Mouse (Mus musculus) urinary bladder, postnatal 36 days (tissue): ENCODE results near the gene Slc6a18.
"Not testable (repeated sequence)": the region's sequence is repeated elsewhere in the genome, so short reads cannot be mapped to it uniquely, and the experiment has no call there.

Experiments used
- DNase-seq, 2 experiments: peaks; one replicate each; pipeline ENCODE4 v3.0.0; 2022; ENCODE audit warnings: low spot score in 2 of 2, mixed read lengths in 1 of 2

Gene Slc6a18

DNA sequence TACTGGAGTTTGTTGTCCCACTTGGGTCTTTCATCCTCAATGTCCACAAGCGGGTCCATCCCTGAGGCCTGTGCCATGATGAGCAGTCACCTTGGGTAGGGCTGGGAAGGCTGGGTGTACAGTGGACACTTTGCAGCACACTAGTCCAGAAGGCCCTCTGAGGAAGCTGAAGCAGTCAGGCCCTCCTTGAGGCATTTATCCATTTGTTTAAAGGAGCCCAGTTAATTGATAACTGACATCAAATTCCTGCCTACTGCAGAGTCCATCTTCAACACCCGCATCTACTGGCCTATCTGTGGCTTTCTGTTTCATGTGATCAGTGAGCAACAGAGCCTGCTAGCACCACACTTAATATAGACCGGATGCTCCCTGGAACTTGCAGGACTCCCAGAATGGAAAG lies at the start of gene Slc6a18:
Gene Slc6a18 (minus strand): TSS at position 171 of the 400 bp plus-strand sequence.
- no peak for DNase-seq

DNA sequence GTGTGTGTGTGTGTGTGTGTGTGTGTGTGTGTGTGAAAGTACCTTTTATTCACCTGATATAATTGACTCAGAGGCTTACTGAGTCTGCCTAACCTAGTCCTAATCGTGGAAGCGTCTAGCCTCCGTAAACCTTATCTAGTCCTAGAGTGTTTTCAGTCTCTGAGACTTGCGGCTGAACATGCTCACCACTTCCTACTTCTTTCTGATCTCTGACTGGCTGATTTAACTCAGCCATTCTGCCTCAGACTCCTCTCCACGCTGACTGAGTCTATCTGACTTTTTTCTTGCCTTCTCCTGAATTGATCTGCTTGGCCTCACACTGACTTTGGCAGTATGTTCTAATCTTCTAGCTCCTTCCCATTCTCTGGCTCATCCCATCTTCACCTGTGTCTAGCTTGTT lies 47.5 kb upstream of the Slc6a18 start:
- DNase-seq, result no peak

- DNase-seq, result peak; percentile 40 to 52
Observed at GRCm38 (mm10) chr13:73723081-73723668, 45.4 kb upstream of the Slc6a18 start.

- DNase-seq, result no peak
Observed at GRCm38 (mm10) chr13:73720241-73720640, 42.4 kb upstream of the Slc6a18 start.

GRCm38 (mm10) chr13:73718225-73718624 lies 40.4 kb upstream of the Slc6a18 start:
- peak; percentile 69 to 78 for DNase-seq

- DNase-seq, result no peak
Observed at GRCm38 (mm10) chr13:73714020-73714419, 36.2 kb upstream of the Slc6a18 start.

- no peak for DNase-seq
Observed at GRCm38 (mm10) chr13:73713204-73713603, 35.4 kb upstream of the Slc6a18 start.

GRCm38 (mm10) chr13:73712228-73712627 lies 34.4 kb upstream of the Slc6a18 start:
- DNase-seq, result no peak

DNA sequence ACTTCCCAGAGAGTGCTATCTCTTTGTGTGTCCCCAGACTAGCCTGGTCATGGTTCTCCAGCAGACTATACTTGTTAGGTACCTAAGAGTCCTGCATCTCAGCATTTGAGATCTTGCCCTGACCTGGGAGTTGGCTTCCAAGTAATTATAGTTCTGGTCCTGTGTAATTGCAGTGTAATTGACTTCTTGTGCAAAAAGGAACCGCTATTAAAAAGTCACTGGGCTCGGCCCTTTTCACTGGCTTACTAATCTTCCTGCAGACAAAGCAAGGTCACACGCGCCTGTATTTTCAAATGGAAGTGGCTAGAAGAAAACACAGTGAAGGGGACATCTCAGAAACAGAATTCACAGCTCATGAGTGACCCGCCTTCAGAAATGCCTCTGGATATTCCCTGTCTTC lies 34.0 kb upstream of the Slc6a18 start:
- no peak for DNase-seq

- no peak for DNase-seq
Observed at GRCm38 (mm10) chr13:73711221-73711620, 33.4 kb upstream of the Slc6a18 start.

DNA sequence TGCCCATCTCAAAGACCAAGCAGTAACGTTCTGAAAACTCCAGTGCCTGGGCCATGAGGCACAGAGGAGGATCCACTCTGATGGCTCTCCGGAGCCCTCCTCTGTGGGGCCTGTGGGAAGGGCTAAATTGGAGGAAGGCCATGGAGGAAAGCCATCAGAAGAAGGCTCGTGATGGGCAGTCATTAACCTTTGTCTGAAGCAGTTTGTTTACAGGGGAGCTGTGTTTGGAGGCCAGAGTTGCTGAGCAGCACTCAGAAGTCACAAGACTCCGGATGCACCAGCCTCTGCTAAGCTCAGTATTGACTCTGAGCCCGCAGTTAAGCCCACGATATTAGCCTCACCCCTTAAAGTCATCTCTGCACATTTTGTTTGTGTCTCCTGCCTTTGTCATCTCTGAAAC lies 31.7 kb upstream of the Slc6a18 start:
- DNase-seq, result no peak

GRCm38 (mm10) chr13:73704694-73705325 lies 27.0 kb upstream of the Slc6a18 start, which contains the start of gene Slc6a19:
Slc6a19 (minus strand) TSS chr13:73704865.
- no peak for DNase-seq

GRCm38 (mm10) chr13:73703486-73703885 lies 25.7 kb upstream of the Slc6a18 start:
- not testable (repeated sequence) for DNase-seq

- no peak for DNase-seq
Observed at GRCm38 (mm10) chr13:73702776-73703175, 25.0 kb upstream of the Slc6a18 start.

- peak in 1 of 2 experiments; percentile 10 for DNase-seq
Observed at GRCm38 (mm10) chr13:73701161-73701883, 23.5 kb upstream of the Slc6a18 start.

DNA sequence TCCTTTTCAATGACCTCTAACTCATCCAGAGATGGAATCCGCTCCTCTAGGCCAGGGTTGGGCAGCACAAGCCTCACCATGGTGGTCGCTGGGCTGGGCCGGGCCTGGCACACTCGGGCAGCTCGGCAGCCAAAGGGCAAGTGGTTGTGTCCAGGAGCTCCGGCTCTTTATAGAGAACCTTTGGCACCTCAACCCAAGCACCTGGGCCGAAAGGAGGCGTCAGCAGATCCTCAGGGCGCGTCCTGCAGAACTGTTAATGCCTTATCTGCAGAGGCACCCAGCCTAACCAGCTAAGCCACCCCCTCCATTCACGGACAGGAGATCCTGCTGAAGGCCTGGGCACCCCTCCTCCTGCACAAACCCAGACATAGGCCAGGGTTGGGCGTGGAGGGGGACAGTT lies 22.7 kb upstream of the Slc6a18 start:
- no peak for DNase-seq

GRCm38 (mm10) chr13:73699714-73700113 lies 21.9 kb upstream of the Slc6a18 start:
- DNase-seq, result no peak

GRCm38 (mm10) chr13:73696529-73696928 lies 18.7 kb upstream of the Slc6a18 start:
- DNase-seq, result no peak

GRCm38 (mm10) chr13:73694972-73695371 lies 17.1 kb upstream of the Slc6a18 start:
- DNase-seq, result no peak

GRCm38 (mm10) chr13:73693333-73693732 lies 15.5 kb upstream of the Slc6a18 start:
- DNase-seq, result no peak

DNA sequence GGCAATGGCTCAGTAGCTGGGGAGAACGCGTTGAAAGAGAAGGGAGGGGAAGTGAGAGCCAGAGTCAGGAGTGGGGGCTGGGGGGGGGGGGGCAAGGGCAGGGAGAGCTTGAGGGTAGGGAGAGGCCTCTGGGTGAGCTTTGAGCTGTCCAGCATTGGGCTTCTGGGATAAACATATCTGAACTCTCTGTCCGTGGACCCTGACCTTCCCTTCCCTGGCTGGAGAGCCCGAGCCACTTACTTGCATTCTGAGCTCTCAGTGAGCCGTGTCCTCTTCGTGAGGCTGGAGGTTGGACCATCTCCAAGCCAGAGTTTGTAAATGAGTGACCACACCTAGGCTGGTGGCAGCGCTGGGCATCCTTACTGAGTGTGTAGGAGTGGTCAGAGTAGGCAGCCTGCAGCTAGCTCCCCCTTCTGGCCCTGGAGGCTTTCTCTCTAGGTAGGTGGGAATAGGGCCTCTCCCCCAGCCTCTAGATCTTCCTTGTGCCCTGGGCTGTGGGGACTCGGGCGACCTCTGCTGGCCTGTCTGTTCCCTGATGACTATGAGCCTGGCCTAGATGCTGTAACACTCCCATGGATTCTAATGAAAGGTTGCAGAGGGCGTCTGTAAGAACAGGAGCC lies 14.5 kb upstream of the Slc6a18 start:
- peak; percentile 12 to 36 for DNase-seq

GRCm38 (mm10) chr13:73688934-73689333 lies 11.1 kb upstream of the Slc6a18 start:
- no peak for DNase-seq
